Mouse (Mus musculus) cortical plate, adult 2 months (tissue): ENCODE data around the gene Wfs1. TPM values are rescaled to one million over a fixed set of nuclear protein-coding genes. Genes with fewer than 3 reads are reported as not detected.
A peak's percentile ranks its signal among the peaks of the same experiment; 100 is the strongest.

Experiments used
- H3K27ac ChIP-seq: fragments of 200-500 bp; 2 replicates; pipeline ENCODE4 v1.5.1; 2012; ENCODE audit warnings: low read length, control low read depth, inconsistent platforms; ENCODE audit not compliant: insufficient read depth
- H3K4me1 ChIP-seq: fragments of 200-500 bp; 2 replicates; pipeline ENCODE4 v1.6.1; 2011; ENCODE audit warnings: low read length; ENCODE audit not compliant: control insufficient read depth, insufficient read depth
- H3K4me3 ChIP-seq: fragments of 200-500 bp; 2 replicates; pipeline ENCODE4 v1.5.1; 2011; ENCODE audit warnings: mild to moderate bottlenecking, low read length, control low read depth; ENCODE audit not compliant: insufficient read depth
- CTCF ChIP-seq: fragments of 200-500 bp; IDR thresholded peaks from 2 replicates; pipeline ENCODE4 v1.5.1; 2011; ENCODE audit warnings: mild to moderate bottlenecking, control low read depth, low read length; ENCODE audit not compliant: insufficient read depth; ENCODE audit errors: extremely low read depth
- POLR2A ChIP-seq: fragments of 200-500 bp; IDR thresholded peaks from 2 replicates; pipeline ENCODE4 v1.6.1; 2011; ENCODE audit warnings: mild to moderate bottlenecking, low read length, control low read depth; ENCODE audit not compliant: insufficient read depth; ENCODE audit errors: extremely low read depth
- polyA plus RNA-seq: library from polyadenylated mRNA; depleted of rRNA; stranded (reverse); fragments of >200 nt; gene quantifications from 2 replicates; pipeline ENCODE4 v1.2.3, GENCODE M21; 2012

Gene Wfs1
- polyA plus RNA-seq, 1 experiment = 46.2 TPM

GRCm38 (mm10) chr5:36988124-36988780 is 753 bp downstream of the Wfs1 start:
- H3K4me3 ChIP-seq = peak overlapping the region; percentile 69
- TF ChIP-seq POLR2A = no peak
- TF ChIP-seq CTCF = no peak
- peaks cover 4% of the 10 kb centered on the region for H3K4me1 ChIP-seq
- H3K27ac ChIP-seq = no peak overlapping the region

- Histone ChIP-seq H3K27ac (no peak overlapping the region), H3K4me1 (peaks cover 4% of the 10 kb centered on the region), H3K4me3 (no peak overlapping the region)
- TF ChIP-seq CTCF (no peak), POLR2A (no peak)
These were observed 2.4 kb downstream of the Wfs1 start for GRCm38 (mm10) chr5:36986617-36987016.

GRCm38 (mm10) chr5:36982271-36982670 is 6.7 kb downstream of the Wfs1 start:
- Histone ChIP-seq H3K4me3 (no peak overlapping the region), H3K4me1 (no peaks in the 10 kb centered on the region), H3K27ac (no peak overlapping the region)
- TF ChIP-seq POLR2A = no peak
- no peak for TF ChIP-seq CTCF

- no peak overlapping the region for H3K4me3 ChIP-seq
- H3K27ac ChIP-seq = no peak overlapping the region
- H3K4me1 ChIP-seq = no peaks in the 10 kb centered on the region
- TF ChIP-seq CTCF = no peak
- no peak for TF ChIP-seq POLR2A
These were observed 9.4 kb downstream of the Wfs1 start for GRCm38 (mm10) chr5:36979631-36980030.

GRCm38 (mm10) chr5:36979001-36979400 is 10.0 kb downstream of the Wfs1 start:
- Histone ChIP-seq H3K4me3 (no peak overlapping the region), H3K27ac (no peak overlapping the region), H3K4me1 (no peaks in the 10 kb centered on the region)
- TF ChIP-seq POLR2A (no peak), CTCF (no peak)

GRCm38 (mm10) chr5:36977809-36978208 is 11.2 kb downstream of the Wfs1 start:
- H3K4me3 ChIP-seq = no peak overlapping the region
- TF ChIP-seq POLR2A = no peak
- no peak for TF ChIP-seq CTCF
- H3K4me1 ChIP-seq = no peaks in the 10 kb centered on the region
- no peak overlapping the region for H3K27ac ChIP-seq

GRCm38 (mm10) chr5:36975336-36975735 is 13.7 kb downstream of the Wfs1 start:
- Histone ChIP-seq H3K4me1 (no peaks in the 10 kb centered on the region), H3K4me3 (no peak overlapping the region), H3K27ac (no peak overlapping the region)
- no peak for TF ChIP-seq POLR2A
- no peak for TF ChIP-seq CTCF

GRCm38 (mm10) chr5:36971587-36971986 is 17.4 kb downstream of the Wfs1 start:
- Histone ChIP-seq H3K4me1 (no peaks in the 10 kb centered on the region), H3K27ac (no peak overlapping the region), H3K4me3 (no peak overlapping the region)
- TF ChIP-seq POLR2A (no peak), CTCF (no peak)

GRCm38 (mm10) chr5:36960501-36960900 is 28.5 kb downstream of the Wfs1 start:
- H3K27ac ChIP-seq = no peak overlapping the region

GRCm38 (mm10) chr5:36958837-36959236 is 30.2 kb downstream of the Wfs1 start:
- peaks cover 3% of the 10 kb centered on the region; the same call in 1 of the 2 replicates for H3K4me1 ChIP-seq

More at GRCm38 (mm10) chr5:36960501-36960900, 28.5 kb downstream of the Wfs1 start:
- Histone ChIP-seq H3K4me3 (no peak overlapping the region), H3K4me1 (peaks cover 3% of the 10 kb centered on the region; the same call in 1 of the 2 replicates)
- TF ChIP-seq POLR2A (no peak), CTCF (no peak)

More at GRCm38 (mm10) chr5:36958837-36959236, 30.2 kb downstream of the Wfs1 start:
- Histone ChIP-seq H3K27ac (no peak overlapping the region), H3K4me3 (no peak overlapping the region)
- TF ChIP-seq POLR2A = no peak
- peak; percentile 75 for TF ChIP-seq CTCF
